Mouse (Mus musculus) heart, adult 2 months (tissue): ENCODE measurements around the gene Ano10. TPM values are rescaled to one million over a fixed set of nuclear protein-coding genes. Genes with fewer than 3 reads are reported as not detected.
"Not testable (repeated sequence)": the region's sequence is repeated elsewhere in the genome, so short reads cannot be mapped to it uniquely, and the experiment has no call there.

Experiments used
- DNase-seq, 2 experiments: peaks; one replicate each; pipeline ENCODE4 v3.0.0; 2021
- H3K27ac ChIP-seq: fragments of 200-600 bp; 2 replicates; pipeline ENCODE4 v1.8.1; 2022
- H3K27me3 ChIP-seq: fragments of 200-500 bp; 2 replicates; pipeline ENCODE4 v1.6.1; 2012; ENCODE audit warnings: mild to moderate bottlenecking, low read length, inconsistent platforms, mixed read lengths; ENCODE audit not compliant: control insufficient read depth, insufficient read depth
- H3K36me3 ChIP-seq: fragments of 200-500 bp; 2 replicates; pipeline ENCODE4 v1.6.1; 2012; ENCODE audit warnings: low read length, inconsistent platforms; ENCODE audit not compliant: control insufficient read depth, insufficient read depth
- H3K4me1 ChIP-seq: fragments of 200-500 bp; 2 replicates; pipeline ENCODE4 v1.6.1; 2011; ENCODE audit warnings: low read length; ENCODE audit not compliant: control insufficient read depth, insufficient read depth
- H3K4me3 ChIP-seq: fragments of 200-600 bp; 2 replicates; pipeline ENCODE4 v1.8.1; 2022
- H3K79me2 ChIP-seq: fragments of 200-500 bp; replicated peaks from 2 replicates; pipeline ENCODE4 v1.6.1; 2012; ENCODE audit warnings: mild to moderate bottlenecking, inconsistent platforms, low read length, moderate library complexity, mixed read lengths; ENCODE audit not compliant: control insufficient read depth, insufficient read depth
- H3K9ac ChIP-seq: fragments of 200-500 bp; 2 replicates; pipeline ENCODE4 v1.6.1; 2012; ENCODE audit warnings: low read depth, mild to moderate bottlenecking, control low read depth, inconsistent platforms, low read length, mixed read lengths
- CTCF ChIP-seq: fragments of 200-600 bp; IDR thresholded peaks from 2 replicates; pipeline ENCODE4 v1.8.1; 2022; ENCODE audit warnings: antibody characterized with exemption, mild to moderate bottlenecking, moderate library complexity
- EP300 ChIP-seq: fragments of 200-500 bp; IDR thresholded peaks from 2 replicates; pipeline ENCODE4 v1.6.1; 2011; ENCODE audit warnings: low read depth, low read length, control low read depth; ENCODE audit not compliant: insufficient read depth
- POLR2A ChIP-seq: fragments of 200-500 bp; IDR thresholded peaks from 2 replicates; pipeline ENCODE4 v1.6.1; 2011; ENCODE audit warnings: mild to moderate bottlenecking, low read depth, low read length, control low read depth; ENCODE audit not compliant: insufficient read depth
- WGBS: fragments of 180-500 bp; shearing (Covaris S2); methylation state at CpG from one replicate; pipeline ENCODE4 v1.1.7; 2018; 5-methylcytosine and 5-hydroxymethylcytosine counted together
- intact Hi-C: fragments of 180-260 bp; cut with DNase I; formaldehyde crosslinking; loops from one replicate; pipeline ENCODE4 v1.15.1; 2025
- polyA plus RNA-seq: library from polyadenylated mRNA; depleted of rRNA; stranded (reverse); fragments of >200 nt; gene quantifications from 2 replicates; pipeline ENCODE4 v1.2.3, GENCODE M21; 2012
- total RNA-seq, 2 experiments: library from RNA; stranded (reverse); gene quantifications; 2 replicates each; pipeline ENCODE4 v1.2.3; 2021

Gene Ano10
- total and polyA plus RNA-seq, 3 experiments = 167 to 214 (median 180) TPM

- intact Hi-C loops = loop anchor here (5.0 kb wide), 1 partner anchor 33 kb away; no protein-coding TSS in a partner anchor
- DNase-seq = peak in 1 of 2 experiments; percentile 48
- H3K4me1 ChIP-seq = peaks cover 20% of the 10 kb centered on the region
- no peak overlapping the region for H3K9ac ChIP-seq
- no peaks in the 10 kb centered on the region for H3K79me2 ChIP-seq
- no peaks in the 10 kb centered on the region for H3K27me3 ChIP-seq
- 39% methylated on average over 6 of the region's 6 CpGs for WGBS
- TF ChIP-seq EP300 = no peak
- peak; percentile 46 for TF ChIP-seq CTCF
- TF ChIP-seq POLR2A = no peak
- H3K4me3 ChIP-seq = no peak overlapping the region
- peaks cover 8% of the 10 kb centered on the region for H3K36me3 ChIP-seq
- H3K27ac ChIP-seq = peak overlapping the region; percentile 34
These were observed 124.3 kb downstream of the Ano10 start for GRCm38 (mm10) chr9:122169901-122170300.

GRCm38 (mm10) chr9:122167719-122168118 is 126.5 kb downstream of the Ano10 start:
- H3K27ac ChIP-seq, DNase-seq, H3K4me1 ChIP-seq, H3K36me3 ChIP-seq, H3K4me3 ChIP-seq, H3K9ac ChIP-seq, H3K27me3 ChIP-seq, intact Hi-C loops, H3K79me2 ChIP-seq: not testable (repeated sequence)
- WGBS = 78% methylated on average over 5 of the region's 5 CpGs

GRCm38 (mm10) chr9:122164535-122164934 is 129.7 kb downstream of the Ano10 start:
- no peak for TF ChIP-seq EP300
- TF ChIP-seq CTCF = no peak
- TF ChIP-seq POLR2A = no peak
- Histone ChIP-seq H3K4me1 (peaks cover under 1% of the 10 kb centered on the region), H3K27me3 (no peaks in the 10 kb centered on the region), H3K9ac (no peak overlapping the region), H3K36me3 (peaks cover 15% of the 10 kb centered on the region), H3K27ac (no peak overlapping the region), H3K79me2 (peaks cover 5% of the 10 kb centered on the region), H3K4me3 (no peak overlapping the region)
- no peak for DNase-seq
- intact Hi-C loops = no loop called here
- 90% methylated on average over 4 of the region's 4 CpGs for WGBS

GRCm38 (mm10) chr9:122157079-122157441 is 137.2 kb downstream of the Ano10 start:
- Histone ChIP-seq H3K36me3 (peaks cover 76% of the 10 kb centered on the region), H3K79me2 (peaks cover 15% of the 10 kb centered on the region), H3K4me1 (peaks cover 30% of the 10 kb centered on the region), H3K4me3 (no peak overlapping the region), H3K27ac (peak overlapping the region; percentile 30; the same call in 1 of the 2 replicates), H3K27me3 (no peaks in the 10 kb centered on the region), H3K9ac (no peak overlapping the region)
- intact Hi-C loops = no loop called here
- TF ChIP-seq EP300 (no peak), CTCF (no peak), POLR2A (no peak)
- WGBS = 88% methylated on average over 14 of the region's 14 CpGs
- DNase-seq = no peak

GRCm38 (mm10) chr9:122156389-122157078 is 137.7 kb downstream of the Ano10 start:
- H3K9ac ChIP-seq = no peak overlapping the region
- peaks cover 34% of the 10 kb centered on the region for H3K4me1 ChIP-seq
- H3K4me3 ChIP-seq = no peak overlapping the region
- no peak for DNase-seq
- peaks cover 17% of the 10 kb centered on the region for H3K79me2 ChIP-seq
- H3K27me3 ChIP-seq = no peaks in the 10 kb centered on the region
- 77% methylated on average over 5 of the region's 5 CpGs for whole genome bisulfite sequencing
- peak; percentile 82 for TF ChIP-seq CTCF
- TF ChIP-seq POLR2A = no peak
- TF ChIP-seq EP300 = no peak
- H3K36me3 ChIP-seq = peaks cover 81% of the 10 kb centered on the region
- H3K27ac ChIP-seq = peak overlapping the region; percentile 10; the same call in 1 of the 2 replicates
- intact Hi-C loops = no loop called here

GRCm38 (mm10) chr9:122155193-122155592 is 139.0 kb downstream of the Ano10 start:
- Histone ChIP-seq H3K27me3 (no peaks in the 10 kb centered on the region), H3K36me3 (peaks cover 81% of the 10 kb centered on the region), H3K27ac (peak overlapping the region; percentile 3), H3K4me1 (peaks cover 39% of the 10 kb centered on the region), H3K79me2 (peaks cover 14% of the 10 kb centered on the region), H3K9ac (no peak overlapping the region), H3K4me3 (no peak overlapping the region)
- WGBS = 71% methylated on average over 1 of the region's 1 CpGs
- DNase-seq = no peak
- TF ChIP-seq POLR2A = no peak
- TF ChIP-seq CTCF = no peak
- no peak for TF ChIP-seq EP300
- intact Hi-C loops = no loop called here
